Mouse (Mus musculus) intestine, embryonic 16.5 days (tissue): ENCODE measurements at regions not wholly inside any gene's neighbourhood (a gene's known extent, or its start where the extent isn't known, plus 50 kb on each side); places are given as distances from the start of the nearest gene placed in this dataset.

ENCODE experiments used
- ATAC-seq: fragments of 200-750 bp; cut with Nextera tagmentation; 2 replicates; pipeline ENCODE4 v1.8.0; 2017; ENCODE audit warnings: moderate TSS enrichment, moderate library complexity
- H3K27ac ChIP-seq: fragments of 300-500 bp; sonication (generic); 2 replicates; pipeline ENCODE4 v1.5.1; 2014; ENCODE audit warnings: mild to moderate bottlenecking, low read length
- H3K27me3 ChIP-seq: fragments of 300-500 bp; sonication (generic); replicated peaks from 2 replicates; pipeline ENCODE4 v1.6.1; 2014; ENCODE audit warnings: low read length, control low read depth, mixed read lengths; ENCODE audit not compliant: control insufficient read depth, insufficient read depth
- H3K36me3 ChIP-seq: fragments of 300-500 bp; sonication (generic); 2 replicates; pipeline ENCODE4 v1.6.1; 2014; ENCODE audit warnings: low read length, control low read depth; ENCODE audit not compliant: control insufficient read depth, insufficient read depth
- H3K4me1 ChIP-seq: fragments of 300-500 bp; sonication (generic); 2 replicates; pipeline ENCODE4 v1.6.1; 2014; ENCODE audit warnings: low read length, control low read depth, mixed read lengths; ENCODE audit not compliant: control insufficient read depth, insufficient read depth
- H3K4me2 ChIP-seq: fragments of 300-500 bp; sonication (generic); 2 replicates; pipeline ENCODE4 v1.6.1; 2014; ENCODE audit warnings: low read depth, low read length, control low read depth
- H3K4me3 ChIP-seq: fragments of 300-500 bp; sonication (generic); 2 replicates; pipeline ENCODE4 v1.5.1; 2014; ENCODE audit warnings: mild to moderate bottlenecking, low read length
- H3K9ac ChIP-seq: fragments of 300-500 bp; sonication (generic); 2 replicates; pipeline ENCODE4 v1.6.1; 2014; ENCODE audit warnings: low read depth, low read length
- H3K9me3 ChIP-seq: fragments of 300-500 bp; sonication (generic); 2 replicates; pipeline ENCODE4 v1.6.1; 2016; ENCODE audit warnings: low read length, control low read depth; ENCODE audit not compliant: control insufficient read depth
- WGBS: fragments of 180-500 bp; shearing (Covaris S2); extraction: QIAGEN DNeasy Blood & Tissue Kit; methylation state at CpG from one replicate; pipeline ENCODE4 v1.1.7; 2014; 5-methylcytosine and 5-hydroxymethylcytosine counted together

GRCm38 (mm10) chr5:46732025-46732424 lies 874.6 kb upstream of the Lcorl start:
- H3K9me3 ChIP-seq = no peaks in the 10 kb centered on the region
- H3K4me2 ChIP-seq = no peak overlapping the region
- no peak overlapping the region for H3K27ac ChIP-seq
- no peaks in the 10 kb centered on the region for H3K27me3 ChIP-seq
- H3K36me3 ChIP-seq = no peaks in the 10 kb centered on the region
- H3K9ac ChIP-seq = no peak overlapping the region
- ATAC-seq = no peak
- no peaks in the 10 kb centered on the region for H3K4me1 ChIP-seq
- WGBS = 78% methylated on average over 5 of the region's 5 CpGs
- H3K4me3 ChIP-seq = no peak overlapping the region

GRCm38 (mm10) chr5:46731297-46731696 lies 873.9 kb upstream of the Lcorl start:
- no peak overlapping the region for H3K4me3 ChIP-seq
- ATAC-seq = no peak
- H3K36me3 ChIP-seq = no peaks in the 10 kb centered on the region
- no peaks in the 10 kb centered on the region for H3K4me1 ChIP-seq
- no peak overlapping the region for H3K27ac ChIP-seq
- 85% methylated on average over 3 of the region's 3 CpGs for WGBS
- H3K9ac ChIP-seq = no peak overlapping the region
- H3K9me3 ChIP-seq = no peaks in the 10 kb centered on the region
- H3K27me3 ChIP-seq = no peaks in the 10 kb centered on the region
- no peak overlapping the region for H3K4me2 ChIP-seq

DNA sequence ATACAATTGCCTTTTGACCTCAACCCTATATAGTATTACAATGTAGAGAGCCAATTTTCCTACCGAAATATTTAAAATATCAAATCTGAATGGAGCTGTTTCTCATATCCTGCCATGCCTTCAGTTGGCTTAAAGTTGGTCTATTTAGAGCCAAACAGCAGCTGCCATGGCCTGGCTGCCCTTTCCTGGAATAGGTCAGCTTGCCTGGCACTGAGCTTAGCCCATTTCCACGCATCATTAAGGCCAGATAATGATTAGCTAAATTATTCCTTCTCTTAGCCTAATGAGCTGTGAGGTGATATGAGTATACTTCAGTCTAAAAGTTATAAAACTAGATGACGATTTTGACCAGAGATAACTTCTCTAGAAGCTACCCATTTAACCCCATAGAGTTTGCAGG lies 852.2 kb upstream of the Lcorl start:
- Histone ChIP-seq H3K4me1 (no peaks in the 10 kb centered on the region), H3K4me3 (no peak overlapping the region), H3K36me3 (no peaks in the 10 kb centered on the region), H3K9ac (no peak overlapping the region), H3K9me3 (no peaks in the 10 kb centered on the region), H3K27ac (no peak overlapping the region), H3K27me3 (no peaks in the 10 kb centered on the region), H3K4me2 (no peak overlapping the region)
- no peak for ATAC-seq
- WGBS = 75% methylated on average over 3 of the region's 3 CpGs

- no peaks in the 10 kb centered on the region for H3K4me1 ChIP-seq
- 76% methylated on average over 1 of the region's 1 CpGs for WGBS
Observed at GRCm38 (mm10) chr5:46707845-46708244, 850.4 kb upstream of the Lcorl start.

DNA sequence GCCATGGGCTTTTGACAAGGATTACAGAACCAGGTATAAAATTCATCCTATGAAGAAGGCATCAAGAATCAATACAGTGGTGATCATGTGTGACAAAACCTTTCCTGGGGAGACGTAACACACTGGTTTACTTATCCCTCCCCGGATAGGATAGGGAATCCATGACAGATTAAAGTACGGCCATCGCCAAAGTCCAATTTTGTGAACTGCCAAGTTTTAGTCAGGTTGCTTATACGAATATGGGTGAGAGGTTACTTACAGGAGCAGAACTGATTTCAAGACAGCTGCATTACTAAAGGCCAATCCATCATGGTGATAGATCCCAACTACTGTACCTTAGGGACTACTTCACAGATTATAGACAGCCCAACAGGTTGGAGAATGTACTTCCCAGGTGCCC lies 849.6 kb upstream of the Lcorl start:
- Histone ChIP-seq H3K36me3 (no peaks in the 10 kb centered on the region), H3K4me3 (no peak overlapping the region), H3K9me3 (no peaks in the 10 kb centered on the region), H3K27me3 (no peaks in the 10 kb centered on the region), H3K27ac (no peak overlapping the region), H3K4me2 (no peak overlapping the region), H3K4me1 (no peaks in the 10 kb centered on the region), H3K9ac (no peak overlapping the region)
- WGBS = 91% methylated on average over 5 of the region's 5 CpGs
- ATAC-seq = no peak

More at GRCm38 (mm10) chr5:46707845-46708244, 850.4 kb upstream of the Lcorl start:
- H3K4me3 ChIP-seq = no peak overlapping the region
- no peaks in the 10 kb centered on the region for H3K9me3 ChIP-seq
- H3K4me2 ChIP-seq = no peak overlapping the region
- H3K27ac ChIP-seq = no peak overlapping the region
- ATAC-seq = 0 out of 2 replicates have a peak, but pooled peaks have one; percentile 11
- no peaks in the 10 kb centered on the region for H3K27me3 ChIP-seq
- H3K36me3 ChIP-seq = no peaks in the 10 kb centered on the region
- H3K9ac ChIP-seq = no peak overlapping the region

GRCm38 (mm10) chr5:46678007-46678406 lies 820.6 kb upstream of the Lcorl start:
- Histone ChIP-seq H3K27me3 (no peaks in the 10 kb centered on the region), H3K4me1 (no peaks in the 10 kb centered on the region), H3K9me3 (no peaks in the 10 kb centered on the region), H3K4me3 (no peak overlapping the region), H3K9ac (no peak overlapping the region), H3K27ac (no peak overlapping the region), H3K36me3 (no peaks in the 10 kb centered on the region), H3K4me2 (no peak overlapping the region)
- no peak for ATAC-seq

DNA sequence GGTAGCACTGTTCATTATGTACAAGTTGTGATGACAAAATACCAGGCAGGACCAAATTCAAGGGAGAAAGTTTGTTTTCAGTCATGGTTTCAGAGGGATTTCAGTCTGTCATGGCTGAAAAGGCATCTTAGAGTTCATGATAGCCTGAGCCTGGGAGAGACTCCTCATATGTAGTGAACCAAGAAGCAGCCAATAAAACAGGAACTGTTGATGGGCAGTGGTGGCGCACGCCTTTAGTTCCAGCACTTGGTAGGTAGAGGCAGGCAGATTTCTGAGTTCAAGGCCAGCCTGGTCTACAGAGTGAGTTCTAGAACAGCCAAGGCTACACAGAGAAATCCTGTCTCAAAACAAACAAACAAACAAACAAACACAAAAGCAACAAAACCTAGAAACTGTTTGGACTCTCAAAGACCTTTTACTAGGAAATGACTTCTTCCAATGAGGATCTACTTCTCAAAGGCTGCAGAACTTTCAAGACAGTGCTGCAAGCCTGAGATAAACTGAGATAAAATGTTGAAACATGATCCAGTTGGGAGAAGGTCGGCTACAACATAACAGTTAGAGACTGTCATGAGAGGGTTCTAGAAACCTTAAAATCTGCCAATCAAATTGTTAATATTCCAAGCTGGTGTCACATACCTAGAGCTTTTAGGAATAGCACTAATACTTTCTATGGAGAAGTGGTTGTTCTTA lies 817.5 kb upstream of the Lcorl start:
- no peak for ATAC-seq
- no peaks in the 10 kb centered on the region for H3K36me3 ChIP-seq
- H3K4me3 ChIP-seq = no peak overlapping the region
- no peaks in the 10 kb centered on the region for H3K27me3 ChIP-seq
- no peaks in the 10 kb centered on the region for H3K9me3 ChIP-seq
- no peaks in the 10 kb centered on the region for H3K4me1 ChIP-seq
- WGBS = 82% methylated on average over 3 of the region's 3 CpGs
- no peak overlapping the region for H3K9ac ChIP-seq
- no peak overlapping the region for H3K4me2 ChIP-seq
- H3K27ac ChIP-seq = no peak overlapping the region

DNA sequence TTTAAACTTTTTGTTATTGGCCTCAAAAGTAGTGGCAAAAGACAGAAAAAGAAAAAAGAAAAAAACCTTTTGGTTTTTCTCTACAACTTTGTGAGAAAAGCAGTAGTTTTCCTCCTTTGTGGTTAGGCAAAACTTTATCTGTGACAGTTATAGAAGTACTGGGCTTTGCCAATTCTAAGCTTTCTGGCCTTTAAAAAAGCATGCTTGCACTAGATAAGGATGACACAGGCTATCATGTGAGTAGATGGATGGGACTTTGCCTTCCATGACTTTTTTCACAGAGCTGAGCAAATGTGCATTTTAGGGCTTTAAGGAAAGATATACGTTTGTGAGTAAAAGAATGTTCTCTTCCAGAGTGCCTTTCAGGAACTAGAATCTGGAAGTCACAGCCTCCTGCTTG lies 816.0 kb upstream of the Lcorl start:
- Histone ChIP-seq H3K4me3 (no peak overlapping the region), H3K9me3 (no peaks in the 10 kb centered on the region), H3K9ac (no peak overlapping the region), H3K4me1 (no peaks in the 10 kb centered on the region), H3K27ac (no peak overlapping the region), H3K27me3 (no peaks in the 10 kb centered on the region), H3K4me2 (no peak overlapping the region), H3K36me3 (no peaks in the 10 kb centered on the region)
- WGBS = 57% methylated on average over 1 of the region's 1 CpGs
- no peak for ATAC-seq

DNA sequence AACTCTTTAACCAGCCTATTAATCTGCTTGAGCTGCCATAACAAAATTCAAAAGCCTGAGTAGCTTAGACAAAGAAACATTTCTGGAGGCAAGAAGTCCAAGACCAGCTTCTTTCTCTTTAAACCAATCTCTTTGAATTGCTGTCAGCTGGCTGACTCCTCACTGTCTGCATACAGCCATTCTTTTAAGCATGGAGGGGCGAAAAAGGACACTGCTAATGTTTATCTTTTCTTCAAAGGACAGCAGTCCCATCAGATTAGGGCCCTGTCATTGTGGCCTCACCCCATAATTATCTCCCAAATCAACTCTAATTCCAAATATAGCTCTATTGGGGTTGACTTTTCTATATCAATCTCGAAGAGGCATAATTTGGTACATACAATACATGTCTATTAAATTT lies 813.1 kb upstream of the Lcorl start:
- Histone ChIP-seq H3K4me2 (no peak overlapping the region), H3K36me3 (no peaks in the 10 kb centered on the region), H3K27ac (no peak overlapping the region), H3K4me1 (no peaks in the 10 kb centered on the region), H3K4me3 (no peak overlapping the region), H3K9me3 (no peaks in the 10 kb centered on the region), H3K27me3 (no peaks in the 10 kb centered on the region), H3K9ac (no peak overlapping the region)
- ATAC-seq = no peak
- 48% methylated on average over 2 of the region's 2 CpGs for WGBS

DNA sequence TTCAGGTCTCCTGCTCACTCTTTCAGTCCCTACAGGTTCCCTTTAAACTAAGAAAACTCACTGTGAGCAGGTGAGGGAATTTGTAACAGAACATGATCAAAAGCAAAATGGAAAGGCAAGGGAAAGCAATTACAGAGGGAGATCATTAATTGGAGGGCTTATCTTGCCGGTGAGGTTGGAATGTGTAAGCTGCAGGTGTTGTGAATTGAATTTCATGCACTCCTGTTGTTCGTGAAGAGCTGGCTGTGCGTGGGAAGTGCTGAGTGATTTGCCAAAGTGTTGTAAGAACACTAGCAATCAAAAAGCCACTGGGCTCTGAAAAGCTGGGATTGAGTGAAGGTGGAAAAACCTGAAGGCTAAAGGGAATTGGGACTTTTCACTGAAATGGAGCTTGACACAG lies 808.8 kb upstream of the Lcorl start:
- Histone ChIP-seq H3K4me1 (no peaks in the 10 kb centered on the region), H3K9ac (no peak overlapping the region), H3K4me3 (no peak overlapping the region), H3K4me2 (no peak overlapping the region), H3K27ac (no peak overlapping the region), H3K27me3 (no peaks in the 10 kb centered on the region), H3K9me3 (no peaks in the 10 kb centered on the region), H3K36me3 (no peaks in the 10 kb centered on the region)
- ATAC-seq = no peak
- WGBS = 30% methylated on average over 3 of the region's 3 CpGs
